Mouse (Mus musculus) heart, postnatal 0 days (tissue): ENCODE measurements at regions not wholly inside any gene's neighbourhood (a gene's known extent, or its start where the extent isn't known, plus 50 kb on each side); places are given as distances from the start of the nearest gene placed in this dataset.

Experiments
- CTCF ChIP-seq: IDR thresholded peaks from 2 replicates; pipeline ENCODE4 v1.5.1; 2016; ENCODE audit warnings: antibody characterized with exemption, control low read depth, low read depth
- EP300 ChIP-seq: IDR thresholded peaks from 2 replicates; pipeline ENCODE4 v1.6.1; 2016; ENCODE audit warnings: antibody characterized with exemption, low read depth

- no peak for TF ChIP-seq CTCF
- TF ChIP-seq EP300, result no peak
Observed at GRCm38 (mm10) chr16:29985126-29985931, 78.9 kb upstream of the Hes1 start.
